Mouse (Mus musculus): ENCODE results near the gene Espn. TPM values are rescaled to one million over a fixed set of nuclear protein-coding genes. Genes with fewer than 3 reads are reported as not detected.

Espn gene
- total RNA-seq, 2 experiments from 2014 or later, result 0.73 to 1.2 TPM

- intact Hi-C loops (cut with DNase I), result no loop called here
- DNase-seq (ENCODE audit: low spot score in 2 of 2), result no peak
Observed at GRCm38 (mm10) chr4:152158585-152159284, 6.6 kb upstream of the Espn start, which contains the start of gene Hes2. Gene Hes2, plus strand, starts transcription at chr4:152158867.

- intact Hi-C loops (cut with DNase I), result no loop called here
- peak; percentile 41 to 43 for DNase-seq (ENCODE audit: low spot score in 2 of 2)
Observed at GRCm38 (mm10) chr4:152157779-152158584, 5.8 kb upstream of the Espn start.

- DNase-seq (ENCODE audit: low spot score in 2 of 2), result no peak
- intact Hi-C loops (cut with DNase I), result no loop called here
Observed at GRCm38 (mm10) chr4:152155019-152155418, 2.8 kb upstream of the Espn start.

GRCm38 (mm10) chr4:152153771-152154177 is 1.6 kb upstream of the Espn start:
- DNase-seq (ENCODE audit: low spot score in 2 of 2), result peak; percentile 69 to 73
- intact Hi-C loops (cut with DNase I), result no loop called here

GRCm38 (mm10) chr4:152151451-152151965 is 663 bp downstream of the Espn start:
- DNase-seq (ENCODE audit: low spot score in 2 of 2), result no peak
- intact Hi-C loops (cut with DNase I), result no loop called here

- no peak for DNase-seq (ENCODE audit: low spot score in 2 of 2)
- intact Hi-C loops (cut with DNase I), result no loop called here
Observed at GRCm38 (mm10) chr4:152150546-152150945, 1.6 kb downstream of the Espn start.

GRCm38 (mm10) chr4:152146033-152146827 is 5.9 kb downstream of the Espn start:
- no peak for DNase-seq (ENCODE audit: low spot score in 2 of 2)
- intact Hi-C loops (cut with DNase I), result no loop called here

- intact Hi-C loops (cut with DNase I), result no loop called here
- no peak for DNase-seq (ENCODE audit: low spot score in 2 of 2)
Observed at GRCm38 (mm10) chr4:152145473-152145872, 6.7 kb downstream of the Espn start.

- intact Hi-C loops (cut with DNase I), result no loop called here
- DNase-seq (ENCODE audit: low spot score in 2 of 2), result no peak
Observed at GRCm38 (mm10) chr4:152143632-152144031, 8.5 kb downstream of the Espn start.

- intact Hi-C loops (cut with DNase I), result no loop called here
- DNase-seq (ENCODE audit: low spot score in 2 of 2), result peak in 1 of 2 experiments; percentile 76
Observed at GRCm38 (mm10) chr4:152141521-152142135, 10.5 kb downstream of the Espn start.

GRCm38 (mm10) chr4:152140441-152140840 is 11.7 kb downstream of the Espn start:
- DNase-seq (ENCODE audit: low spot score in 2 of 2), result peak in 1 of 2 experiments; percentile 55
- intact Hi-C loops (cut with DNase I), result no loop called here

- peak; percentile 73 to 74 for DNase-seq (ENCODE audit: low spot score in 2 of 2)
- intact Hi-C loops (cut with DNase I), result no loop called here
Observed at GRCm38 (mm10) chr4:152138497-152139260, 13.5 kb downstream of the Espn start.

- intact Hi-C loops (cut with DNase I), result no loop called here
- DNase-seq (ENCODE audit: low spot score in 2 of 2), result no peak
Observed at GRCm38 (mm10) chr4:152136876-152137250, 15.3 kb downstream of the Espn start.

GRCm38 (mm10) chr4:152136112-152136875 is 15.9 kb downstream of the Espn start:
- no peak for DNase-seq (ENCODE audit: low spot score in 2 of 2)
- intact Hi-C loops (cut with DNase I), result no loop called here

GRCm38 (mm10) chr4:152135363-152135762 is 16.8 kb downstream of the Espn start:
- DNase-seq (ENCODE audit: low spot score in 2 of 2), result no peak
- intact Hi-C loops (cut with DNase I), result no loop called here

GRCm38 (mm10) chr4:152134507-152134906 is 17.7 kb downstream of the Espn start:
- intact Hi-C loops (cut with DNase I), result no loop called here
- peak in 1 of 2 experiments; percentile 55 for DNase-seq (ENCODE audit: low spot score in 2 of 2)

GRCm38 (mm10) chr4:152133213-152133612 is 19.0 kb downstream of the Espn start:
- intact Hi-C loops (cut with DNase I), result no loop called here
- no peak for DNase-seq (ENCODE audit: low spot score in 2 of 2)

GRCm38 (mm10) chr4:152132772-152133169 is 19.4 kb downstream of the Espn start:
- intact Hi-C loops (cut with DNase I), result no loop called here
- DNase-seq (ENCODE audit: low spot score in 2 of 2), result no peak
